Mouse (Mus musculus) duodenum, adult 2 months (tissue): ENCODE data around the gene 4930402H24Rik. TPM values are rescaled to one million over a fixed set of nuclear protein-coding genes. Genes with fewer than 3 reads are reported as not detected.

Experiments used
- polyA plus RNA-seq: library from polyadenylated mRNA; depleted of rRNA; stranded (reverse); fragments of >200 nt; gene quantifications from 2 replicates; pipeline ENCODE4 v1.2.3, GENCODE M21; 2012; ENCODE audit warnings: low replicate concordance; rRNA removed

Gene 4930402H24Rik
- polyA plus RNA-seq: 6.6 and 25.8 TPM in 2 replicates

DNA sequence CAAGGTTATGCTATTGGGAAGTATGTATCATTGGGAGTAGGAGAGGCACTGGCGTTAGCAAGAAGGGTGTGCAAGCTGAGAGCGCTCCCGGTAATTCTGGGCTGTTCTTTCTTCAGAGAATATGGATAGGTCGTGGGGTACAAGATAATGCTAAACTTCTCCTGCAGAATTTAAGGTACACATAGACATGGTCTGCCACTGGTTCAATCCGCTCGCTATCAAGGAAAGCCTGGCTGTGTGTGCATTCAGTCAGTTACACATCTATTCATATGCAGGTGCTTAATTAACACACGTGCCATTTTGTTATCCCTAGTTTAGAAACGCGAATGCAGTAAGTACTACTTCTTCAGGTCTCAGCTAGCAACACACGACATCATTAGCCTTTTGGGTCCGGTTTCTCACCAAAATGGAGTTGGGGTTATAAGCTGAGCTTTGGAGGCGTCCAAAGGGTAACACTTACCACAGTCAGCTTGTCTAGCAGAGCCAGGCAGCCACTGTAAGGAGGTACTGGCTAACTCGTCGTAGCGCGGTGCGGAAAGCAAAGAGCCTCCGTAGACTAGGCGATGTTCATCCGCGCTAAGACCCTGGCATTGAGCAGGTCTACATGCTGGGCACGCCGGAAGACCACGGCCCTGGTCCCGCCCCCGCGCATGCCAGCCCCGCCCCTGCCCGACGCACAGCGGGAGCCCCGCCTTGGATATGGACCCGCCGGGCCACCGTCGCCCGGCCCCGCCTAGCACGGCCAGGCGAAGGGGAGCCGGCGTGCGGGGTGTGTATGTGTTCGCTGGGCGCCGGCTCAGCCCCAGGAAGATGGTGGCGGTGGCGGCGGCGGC lies at the start of gene 4930402H24Rik, which contains the start of gene Atrn:
TSS of gene 4930402H24Rik (minus strand) at position 656 of the 833 bp plus-strand sequence.
TSS of gene Atrn (plus strand) at position 745 of the 833 bp plus-strand sequence.

DNA sequence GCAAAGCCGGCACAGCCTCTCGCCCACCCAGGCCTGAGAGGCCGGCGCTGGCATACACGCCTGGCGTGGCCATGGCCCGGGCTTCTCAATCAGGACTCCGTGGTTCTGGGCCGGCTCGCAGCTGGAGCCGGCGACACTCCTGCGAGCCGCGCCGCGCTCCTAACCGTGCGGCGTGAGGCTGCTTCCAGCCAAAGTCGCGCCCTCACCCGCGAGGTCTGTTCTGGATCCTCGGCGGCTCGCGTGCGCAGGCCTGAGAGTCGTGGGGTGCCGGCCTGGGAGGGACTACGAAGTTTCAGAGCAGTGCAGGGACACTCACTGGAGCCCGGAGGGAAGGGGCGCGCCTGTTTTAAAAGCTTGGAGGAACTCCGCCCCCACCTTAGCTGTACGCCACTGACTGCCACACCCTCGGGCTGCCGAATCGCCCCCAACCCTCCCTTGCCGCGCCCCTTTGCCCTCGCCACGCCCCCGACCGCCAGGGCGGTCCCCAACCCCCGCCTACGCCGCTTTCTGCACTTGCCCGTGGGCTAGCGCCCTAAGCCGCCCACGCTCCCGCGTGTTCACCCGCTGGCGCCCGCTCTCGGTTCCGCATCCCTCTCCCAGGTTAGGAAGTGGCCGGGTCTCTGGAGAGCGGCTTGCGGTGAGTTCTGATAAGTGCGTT lies 208.9 kb downstream of the 4930402H24Rik start, which contains the start of gene Slc4a11:
TSS of gene Slc4a11 (minus strand) at position 367 of the 658 bp plus-strand sequence.

GRCm38 (mm10) chr2:130667559-130667958 lies 238.6 kb downstream of the 4930402H24Rik start, which contains the start of gene Itpa:
Gene Itpa, plus strand, starts transcription at chr2:130667610.

DNA sequence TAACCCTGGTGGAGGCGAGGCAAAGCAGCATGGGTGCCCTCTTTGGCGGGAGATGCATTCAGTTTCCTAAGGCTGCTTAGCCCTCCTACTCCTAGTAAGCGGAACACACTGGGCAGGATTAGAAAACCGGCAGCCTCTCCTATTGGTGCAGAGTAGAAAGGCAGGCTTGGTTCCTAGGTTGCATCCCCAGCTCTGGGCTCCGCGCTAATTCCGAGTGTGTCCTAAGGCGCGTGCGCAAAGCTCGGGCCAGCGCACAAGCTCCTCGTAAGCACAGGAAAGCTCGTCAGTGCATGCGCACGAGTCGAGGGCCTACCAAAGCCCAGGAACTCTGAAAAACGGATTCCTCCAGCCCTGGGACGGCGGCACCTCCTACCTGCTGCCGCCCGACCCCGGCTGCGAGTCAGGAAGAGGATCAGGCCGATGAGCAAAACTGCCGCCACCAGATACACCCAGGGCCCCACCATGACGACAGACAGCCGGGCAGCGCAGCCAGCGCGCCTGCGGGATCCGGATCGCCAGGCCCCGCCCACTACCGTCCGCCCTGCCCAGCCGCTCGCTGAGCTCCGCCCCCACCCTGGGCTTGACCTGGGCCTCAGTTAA lies 242.0 kb downstream of the 4930402H24Rik start, which contains the start of gene Ddrgk1:
TSS of gene Ddrgk1 (minus strand) at position 558 of the 600 bp plus-strand sequence.

Other genes with a start within 250 kb of the 4930402H24Rik start
- 82.1 and 106 TPM in 2 replicates for gene Ddrgk1, start 241.7 kb downstream of the 4930402H24Rik start, polyA plus RNA-seq
- gene Itpa, start 238.8 kb downstream of the 4930402H24Rik start, polyA plus RNA-seq: 20.8 and 23.9 TPM in 2 replicates
- gene Slc4a11, start 208.9 kb downstream of the 4930402H24Rik start, polyA plus RNA-seq: 0.91 and 1.4 TPM in 2 replicates
- gene Atrn, start 89 bp upstream of the 4930402H24Rik start, polyA plus RNA-seq: 3.6 and 8.1 TPM in 2 replicates
- 20.6 and 32.7 TPM in 2 replicates for gene Gfra4, start 136.7 kb upstream of the 4930402H24Rik start, polyA plus RNA-seq
- gene Adam33, start 157.4 kb upstream of the 4930402H24Rik start, polyA plus RNA-seq: 11.9 and 25.9 TPM in 2 replicates
- 1.0 and 2.0 TPM in 2 replicates for gene Siglec1, start 180.4 kb upstream of the 4930402H24Rik start, polyA plus RNA-seq
- gene Hspa12b, start 220.9 kb upstream of the 4930402H24Rik start, polyA plus RNA-seq: 2.6 and 2.9 TPM in 2 replicates
- not detected in 2 replicates for gene Gm11037, start 227.1 kb upstream of the 4930402H24Rik start, polyA plus RNA-seq